Mouse (Mus musculus) lung, embryonic 14.5 days (tissue): ENCODE data around the gene Jtb. TPM values are rescaled to one million over a fixed set of nuclear protein-coding genes. Genes with fewer than 3 reads are reported as not detected.
A peak's percentile ranks its signal among the peaks of the same experiment; 100 is the strongest.

Source experiments
- ATAC-seq: fragments of 200-750 bp; cut with Nextera tagmentation; 2 replicates; pipeline ENCODE4 v1.8.0; 2017; ENCODE audit warnings: mild to moderate bottlenecking, moderate TSS enrichment, moderate library complexity; ENCODE audit not compliant: insufficient read depth
- DNase-seq: peaks from one replicate; pipeline ENCODE4 v3.0.0-alpha.2; 2015
- H3K27ac ChIP-seq: fragments of 300-500 bp; sonication (generic); 2 replicates; pipeline ENCODE4 v1.5.1; 2014; ENCODE audit warnings: low read depth, mild to moderate bottlenecking, moderate library complexity
- H3K27me3 ChIP-seq: fragments of 300-500 bp; sonication (generic); 2 replicates; pipeline ENCODE4 v1.6.1; 2014; ENCODE audit warnings: low read length, control low read depth; ENCODE audit not compliant: insufficient read depth
- H3K36me3 ChIP-seq: fragments of 300-500 bp; sonication (generic); 2 replicates; pipeline ENCODE4 v1.6.1; 2014; ENCODE audit warnings: control low read depth; ENCODE audit not compliant: insufficient read depth
- H3K4me1 ChIP-seq: fragments of 300-500 bp; sonication (generic); 2 replicates; pipeline ENCODE4 v1.6.1; 2014; ENCODE audit warnings: antibody characterized with exemption, control low read depth; ENCODE audit not compliant: insufficient read depth
- H3K4me2 ChIP-seq: fragments of 300-500 bp; sonication (generic); 2 replicates; pipeline ENCODE4 v1.6.1; 2014; ENCODE audit warnings: mild to moderate bottlenecking
- H3K4me3 ChIP-seq: fragments of 300-500 bp; sonication (generic); 2 replicates; pipeline ENCODE4 v1.5.1; 2014; ENCODE audit warnings: low read depth, low read length
- H3K9ac ChIP-seq: fragments of 300-500 bp; sonication (generic); 2 replicates; pipeline ENCODE4 v1.6.1; 2014
- H3K9me3 ChIP-seq: fragments of 300-500 bp; sonication (generic); 2 replicates; pipeline ENCODE4 v1.6.1; 2016; ENCODE audit warnings: low read depth, low read length, control low read depth
- CTCF ChIP-seq: IDR thresholded peaks from 2 replicates; pipeline ENCODE4 v1.5.1; 2016; ENCODE audit warnings: antibody characterized with exemption, low read depth
- WGBS: fragments of 180-500 bp; shearing (Covaris S2); extraction: QIAGEN DNeasy Blood & Tissue Kit; methylation state at CpG from one replicate; pipeline ENCODE4 v1.1.7; 2014; 5-methylcytosine and 5-hydroxymethylcytosine counted together
- polyA plus RNA-seq: library from polyadenylated mRNA; unstranded; fragments of >200 nt; fragmentation: Nextera tagmentation; extraction: Ambion mirVana; gene quantifications from 2 replicates; pipeline ENCODE4 v1.2.1, GENCODE M21; 2014

Gene Jtb
- polyA plus RNA-seq, 1 experiment from 2014 or later: 99.7 TPM

DNA sequence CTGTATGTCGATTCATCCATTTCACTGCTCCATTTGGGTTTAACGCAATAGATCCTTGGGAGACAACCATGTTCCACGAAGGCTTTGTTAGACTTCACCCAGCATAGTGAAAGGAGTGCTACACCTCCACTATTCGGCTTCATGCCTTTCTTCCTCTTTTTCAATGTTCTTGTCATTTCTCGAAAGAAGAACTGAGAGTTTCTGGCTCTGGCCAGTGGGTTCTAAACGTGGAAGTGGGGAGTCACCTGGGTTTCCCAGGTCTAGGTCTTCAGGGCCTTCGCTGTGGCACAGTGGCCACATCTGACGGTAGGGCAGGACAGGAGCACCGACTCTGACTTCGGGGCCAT is 33.3 kb downstream of the Jtb start:
- Histone ChIP-seq H3K27me3 (no peaks in the 10 kb centered on the region), H3K36me3 (peaks cover 47% of the 10 kb centered on the region), H3K9ac (peak overlapping the region; percentile 91), H3K9me3 (no peaks in the 10 kb centered on the region), H3K4me2 (peak overlapping the region; percentile 73), H3K4me1 (peaks cover 5% of the 10 kb centered on the region; the same call in 1 of the 2 replicates), H3K4me3 (peak overlapping the region; percentile 80), H3K27ac (peak overlapping the region; percentile 98)
- ATAC-seq (no peak), DNase-seq (no peak)
- TF ChIP-seq CTCF: no peak
- WGBS: 30% methylated on average over 10 of the region's 10 CpGs

DNA sequence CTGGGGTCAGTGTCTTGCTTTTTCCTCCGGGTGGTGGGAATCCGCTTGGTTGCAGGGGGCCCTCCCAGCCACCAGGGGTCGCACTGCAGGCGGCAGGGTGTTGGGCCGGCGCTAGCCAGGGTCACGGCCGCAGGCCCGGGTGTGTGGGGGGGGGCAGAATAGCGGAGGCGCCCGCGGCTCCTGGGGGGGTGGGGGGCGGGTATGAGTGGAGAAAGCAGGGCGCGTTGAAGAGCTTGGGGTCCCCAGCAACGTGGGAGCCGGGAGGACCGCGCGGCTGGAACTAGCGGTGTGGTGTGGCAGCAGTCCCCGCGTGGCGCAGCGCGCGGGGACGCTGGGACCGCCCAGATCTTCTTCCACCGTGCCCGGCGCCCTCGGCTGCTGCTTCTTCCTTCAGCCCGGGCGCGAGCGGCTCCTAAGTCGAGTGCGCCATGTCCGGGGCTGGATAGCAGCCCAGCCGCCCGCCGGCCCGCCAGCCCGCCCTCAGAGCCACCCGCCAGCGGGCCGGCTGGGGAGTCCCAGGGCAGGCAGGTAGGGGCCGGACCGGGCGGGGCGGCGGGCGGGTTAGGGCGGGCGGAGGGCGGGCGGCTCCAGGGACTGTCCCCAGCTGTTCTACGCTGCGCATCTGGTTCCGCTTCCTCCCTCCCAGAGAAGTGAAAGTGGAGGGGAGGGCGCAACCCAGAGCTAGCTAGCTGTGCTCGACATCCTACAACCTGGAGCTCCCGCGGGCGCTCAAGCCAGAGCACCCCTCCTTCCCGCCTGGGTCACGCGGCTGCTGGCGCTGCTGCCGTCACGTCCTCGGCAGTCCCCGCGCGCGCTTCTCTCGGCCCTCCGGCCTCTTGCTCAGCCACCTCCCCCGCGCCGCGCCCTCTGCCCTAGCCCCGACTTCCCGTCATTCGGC is 33.9 kb downstream of the Jtb start, which contains the start of gene Dennd4b:
Dennd4b (plus strand) TSS at position 152 of the 898 bp plus-strand sequence.
- DNase-seq (peak; percentile 89), ATAC-seq (peak; percentile 94)
- Histone ChIP-seq H3K9ac (peak within 1 kb of the TSS; percentile 91), H3K4me2 (peak within 1 kb of the TSS; percentile 73), H3K27me3 (no peaks in the 10 kb centered on the region), H3K9me3 (no peaks in the 10 kb centered on the region), H3K4me3 (peak within 1 kb of the TSS; percentile 80), H3K4me1 (peaks cover 5% of the 10 kb centered on the region; the same call in 1 of the 2 replicates), H3K27ac (peak within 1 kb of the TSS; percentile 98), H3K36me3 (peaks cover 44% of the 10 kb centered on the region)
- WGBS: under 1% methylated on average over 82 of the region's 87 CpGs
- peak; percentile 91 for TF ChIP-seq CTCF

DNA sequence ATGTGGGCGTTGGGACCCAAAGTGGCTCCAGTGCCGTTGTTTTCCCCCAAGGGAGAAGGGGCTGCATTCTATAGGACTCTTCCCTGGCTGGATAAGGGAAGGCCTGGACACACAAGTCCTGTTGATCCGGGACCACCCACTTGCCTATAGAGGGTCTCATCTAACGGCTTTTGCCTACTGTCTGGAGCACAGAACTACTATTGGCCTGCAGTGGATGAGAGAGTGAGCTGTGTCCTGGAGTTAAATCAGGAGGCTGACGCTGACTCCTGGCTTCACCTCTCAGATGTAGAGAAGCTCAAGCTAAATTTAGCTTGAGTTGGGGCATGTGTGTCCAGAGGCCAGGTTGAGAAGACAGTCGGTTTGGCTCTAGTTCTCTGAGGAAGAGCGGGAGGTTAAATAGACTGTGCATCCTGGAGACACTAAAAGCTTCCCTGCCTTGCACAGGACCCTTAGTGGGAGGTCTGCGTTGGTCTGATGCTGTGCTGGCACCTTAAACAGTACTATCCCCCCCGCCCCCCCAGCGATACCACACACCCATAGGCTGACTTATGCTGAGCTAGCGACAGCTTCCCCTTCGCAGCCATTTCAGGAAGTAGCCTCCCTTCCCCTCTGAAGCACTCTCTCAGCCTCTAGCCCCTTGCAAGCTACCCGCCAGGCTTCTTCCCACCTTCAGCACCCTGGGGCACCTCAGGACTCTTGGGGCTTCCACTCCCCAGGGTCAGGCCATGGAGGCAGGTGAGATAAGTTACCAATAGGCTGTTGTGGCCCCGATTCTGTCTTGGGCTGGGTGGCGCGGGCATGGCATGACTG is 34.7 kb downstream of the Jtb start:
- peak; percentile 61; the same call in 1 of the 2 replicates for ATAC-seq
- no peak for TF ChIP-seq CTCF
- Histone ChIP-seq H3K9ac (peak overlapping the region; percentile 91), H3K27me3 (no peaks in the 10 kb centered on the region), H3K4me3 (peak overlapping the region; percentile 80), H3K36me3 (peaks cover 41% of the 10 kb centered on the region), H3K27ac (peak overlapping the region; percentile 98), H3K9me3 (no peaks in the 10 kb centered on the region), H3K4me2 (peak overlapping the region; percentile 73), H3K4me1 (peaks cover 5% of the 10 kb centered on the region; the same call in 1 of the 2 replicates)
- DNase-seq: peak; percentile 31
- 22% methylated on average over 16 of the region's 16 CpGs for WGBS

DNA sequence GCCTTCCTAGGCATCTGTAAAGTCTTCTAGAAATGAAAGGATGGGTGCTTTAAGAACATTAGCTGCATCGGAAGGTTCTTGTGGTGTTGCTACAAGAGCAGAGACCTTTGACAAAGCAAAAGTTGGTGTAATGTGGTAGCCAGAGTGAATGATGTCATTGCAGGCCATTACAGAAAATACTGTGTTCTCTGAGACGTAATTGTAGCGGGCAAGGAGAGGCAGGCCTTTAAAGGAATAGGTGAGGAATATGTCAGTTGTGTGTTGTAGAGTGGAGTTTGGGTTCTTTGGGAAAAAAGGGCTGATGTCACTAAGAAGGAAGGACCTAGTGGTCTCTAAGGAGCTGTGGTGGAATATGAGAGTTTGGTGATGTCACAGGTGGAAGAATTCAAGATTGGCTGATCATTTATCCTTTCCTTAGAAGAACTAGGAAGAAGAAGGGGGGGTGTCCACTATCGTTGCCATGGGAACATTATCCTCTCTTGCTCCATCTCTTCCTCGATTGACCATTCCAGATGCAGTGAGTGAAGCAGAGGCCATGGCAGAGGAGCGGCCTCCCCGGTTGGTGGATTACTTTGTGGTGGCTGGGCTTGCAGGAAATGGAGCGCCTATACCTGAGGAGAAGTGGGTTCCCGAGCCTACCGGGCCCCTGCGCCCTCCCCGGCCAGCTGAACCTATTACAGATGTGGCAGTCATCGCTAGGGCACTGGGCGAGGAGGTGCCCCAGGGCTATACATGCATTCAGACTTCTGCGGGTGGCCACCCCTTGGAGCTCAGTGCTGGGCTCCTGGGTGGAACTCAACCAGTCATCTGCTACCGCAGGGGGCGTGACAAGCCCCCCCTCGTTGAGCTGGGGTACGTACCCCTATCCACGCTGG is 35.7 kb downstream of the Jtb start:
- H3K27ac ChIP-seq: peak overlapping the region; percentile 98
- H3K9ac ChIP-seq: peak overlapping the region; percentile 91; the same call in 1 of the 2 replicates
- ATAC-seq: no peak
- H3K36me3 ChIP-seq: peaks cover 33% of the 10 kb centered on the region
- H3K4me3 ChIP-seq: peak overlapping the region; percentile 80; the same call in 1 of the 2 replicates
- no peak for TF ChIP-seq CTCF
- peak overlapping the region; percentile 73 for H3K4me2 ChIP-seq
- H3K27me3 ChIP-seq: no peaks in the 10 kb centered on the region
- H3K9me3 ChIP-seq: no peaks in the 10 kb centered on the region
- DNase-seq: no peak
- peaks cover 5% of the 10 kb centered on the region; the same call in 1 of the 2 replicates for H3K4me1 ChIP-seq
- 88% methylated on average over 20 of the region's 20 CpGs for WGBS

DNA sequence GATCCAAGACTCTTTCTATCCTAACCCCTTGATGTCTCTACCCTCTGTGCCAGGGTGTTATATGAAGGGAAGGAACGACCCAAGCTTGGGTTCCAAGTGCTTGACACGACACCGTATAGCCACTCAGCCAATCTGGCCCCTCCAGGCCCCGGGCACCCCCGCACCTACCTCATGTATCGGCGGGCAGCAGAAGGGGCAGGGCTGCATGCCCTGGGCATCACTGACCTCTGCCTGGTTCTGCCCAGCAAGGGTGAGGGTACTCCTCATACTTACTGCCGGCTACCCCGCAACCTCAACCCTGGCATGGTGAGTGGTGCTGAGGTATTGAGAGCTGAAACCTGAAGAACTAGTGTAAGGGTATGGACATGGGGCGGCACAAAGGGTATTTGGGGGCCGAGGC is 36.8 kb downstream of the Jtb start:
- Histone ChIP-seq H3K36me3 (peaks cover 33% of the 10 kb centered on the region), H3K4me1 (peaks cover 5% of the 10 kb centered on the region; the same call in 1 of the 2 replicates), H3K9me3 (no peaks in the 10 kb centered on the region), H3K27ac (no peak overlapping the region), H3K27me3 (no peaks in the 10 kb centered on the region), H3K4me3 (no peak overlapping the region), H3K4me2 (no peak overlapping the region), H3K9ac (no peak overlapping the region)
- ATAC-seq: no peak
- DNase-seq: no peak
- no peak for TF ChIP-seq CTCF
- 96% methylated on average over 11 of the region's 11 CpGs for WGBS

DNA sequence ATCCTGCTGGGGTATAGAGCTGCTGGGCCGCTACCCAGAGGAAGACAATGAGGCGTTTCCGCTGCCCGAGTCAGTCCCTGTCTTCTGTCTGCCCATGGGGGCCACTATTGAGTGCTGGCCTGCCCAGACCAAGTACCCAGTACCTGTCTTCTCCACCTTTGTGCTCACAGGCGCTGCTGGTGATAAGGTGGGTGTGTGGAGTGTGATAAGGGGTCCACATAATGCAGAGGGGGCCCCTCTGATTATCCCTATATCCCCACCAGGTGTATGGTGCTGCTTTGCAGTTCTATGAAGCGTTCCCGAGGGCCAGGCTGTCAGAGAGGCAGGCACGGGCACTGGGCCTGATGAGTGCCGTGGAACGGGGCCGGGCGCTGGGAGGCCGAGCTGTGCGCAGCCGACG is 37.6 kb downstream of the Jtb start:
- TF ChIP-seq CTCF: no peak
- peaks cover 32% of the 10 kb centered on the region for H3K36me3 ChIP-seq
- no peak for DNase-seq
- H3K4me2 ChIP-seq: no peak overlapping the region
- no peaks in the 10 kb centered on the region for H3K9me3 ChIP-seq
- 85% methylated on average over 16 of the region's 16 CpGs for WGBS
- H3K27ac ChIP-seq: no peak overlapping the region
- peaks cover 5% of the 10 kb centered on the region; the same call in 1 of the 2 replicates for H3K4me1 ChIP-seq
- H3K27me3 ChIP-seq: no peaks in the 10 kb centered on the region
- H3K9ac ChIP-seq: no peak overlapping the region
- H3K4me3 ChIP-seq: no peak overlapping the region
- no peak for ATAC-seq
